Mouse (Mus musculus): ENCODE measurements around the gene Ksr2. TPM values are rescaled to one million over a fixed set of nuclear protein-coding genes. Genes with fewer than 3 reads are reported as not detected.

Ksr2 gene
- total and polyA plus RNA-seq, 3 experiments: not detected

DNA sequence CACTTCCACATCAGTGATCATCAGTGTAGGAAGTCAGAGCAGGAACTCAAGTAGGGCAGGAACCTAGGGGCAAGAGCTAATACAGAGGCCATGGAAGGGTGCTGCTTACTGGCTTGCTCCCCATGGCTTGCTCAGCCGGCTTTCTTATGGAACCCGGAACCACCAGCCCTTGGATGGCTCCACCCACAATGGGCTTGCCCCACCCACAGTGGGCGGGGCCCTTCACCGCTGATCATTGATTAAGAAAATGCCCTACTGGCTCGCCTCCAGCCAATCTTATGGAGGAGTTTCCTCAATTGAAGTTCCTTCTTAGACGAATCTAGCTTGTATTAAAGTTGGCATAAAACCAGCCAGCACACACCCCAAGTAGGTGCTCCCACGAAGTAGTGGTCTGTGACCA lies 102.1 kb downstream of the Ksr2 start:
- no peaks in the 10 kb centered on the region for H3K4me1 ChIP-seq (ENCODE audit: control insufficient read depth in 1 of 2, insufficient read depth in 2 of 2, low read length in 2 of 2)
- no peaks in the 10 kb centered on the region for H3K9me3 ChIP-seq (replicated peaks; ENCODE audit: insufficient read depth, low read length)
- H3K9ac ChIP-seq (ENCODE audit: control insufficient read depth, low read depth, low read length, poor library complexity, severe bottlenecking): no peak overlapping the region
- H3K27ac ChIP-seq (ENCODE audit: control insufficient read depth, low read depth, low read length): no peak overlapping the region
- no peaks in the 10 kb centered on the region for H3K27me3 ChIP-seq (ENCODE audit: control insufficient read depth in 1 of 2, insufficient read depth in 2 of 2, low read length in 2 of 2)
- no peak for DNase-seq (ENCODE audit: low read depth, low spot score)
- no peak overlapping the region for H3K4me3 ChIP-seq (ENCODE audit: control insufficient read depth in 1 of 2, insufficient read depth in 1 of 2, low read depth in 2 of 2, low read length in 2 of 2)
- no peaks in the 10 kb centered on the region for H3K79me2 ChIP-seq (ENCODE audit: control insufficient read depth, insufficient read depth, low read length, poor library complexity)
- no peaks in the 10 kb centered on the region for H3K36me3 ChIP-seq (ENCODE audit: control insufficient read depth in 1 of 2, insufficient read depth in 2 of 2, low read length in 2 of 2)
- no peak for TF ChIP-seq ELF1 (IDR thresholded peaks at IDR 0.05; ENCODE audit: low read depth, low read length)
- no peak for TF ChIP-seq RAD21 (IDR thresholded peaks at IDR 0.05; ENCODE audit: low read depth, low read length)
- no peak for TF ChIP-seq ETS1 (IDR thresholded peaks at IDR 0.05; ENCODE audit: low read depth, low read length)
- TF ChIP-seq MXI1 (IDR thresholded peaks at IDR 0.05; ENCODE audit: low read depth, low read length): no peak
- TF ChIP-seq NRF1 (IDR thresholded peaks at IDR 0.05; ENCODE audit: insufficient read depth, low read depth, low read length, poor library complexity, severe bottlenecking): no peak
- no peak for TF ChIP-seq NELFE (IDR thresholded peaks at IDR 0.05; ENCODE audit: low read depth, low read length)
- no peak for TF ChIP-seq GATA1 (IDR thresholded peaks at IDR 0.05; ENCODE audit: low read depth, low read length)
- no peak for TF ChIP-seq UBTF (IDR thresholded peaks at IDR 0.05; ENCODE audit: borderline replicate concordance, insufficient read depth, low read depth, low read length)
- no peak for TF ChIP-seq GABPA (IDR thresholded peaks at IDR 0.05; ENCODE audit: low read depth, low read length)
- no peak for TF ChIP-seq SMC3 (IDR thresholded peaks at IDR 0.05; ENCODE audit: low read depth, low read length)
- TF ChIP-seq CHD1 (IDR thresholded peaks at IDR 0.05; ENCODE audit: low read depth, low read length): no peak
- no peak for TF ChIP-seq SIN3A (IDR thresholded peaks at IDR 0.05; ENCODE audit: low read length)
- no peak for TF ChIP-seq MAZ (IDR thresholded peaks at IDR 0.05; ENCODE audit: low read depth, low read length)
- no peak for TF ChIP-seq EP300 (IDR thresholded peaks at IDR 0.05; ENCODE audit: low read depth in 1 of 2, low read length in 2 of 2)
- no peak for TF ChIP-seq E2F4 (IDR thresholded peaks at IDR 0.05; ENCODE audit: borderline replicate concordance, low read depth, low read length)
- no peak for TF ChIP-seq TBP (IDR thresholded peaks at IDR 0.05; ENCODE audit: low read depth, low read length)

DNA sequence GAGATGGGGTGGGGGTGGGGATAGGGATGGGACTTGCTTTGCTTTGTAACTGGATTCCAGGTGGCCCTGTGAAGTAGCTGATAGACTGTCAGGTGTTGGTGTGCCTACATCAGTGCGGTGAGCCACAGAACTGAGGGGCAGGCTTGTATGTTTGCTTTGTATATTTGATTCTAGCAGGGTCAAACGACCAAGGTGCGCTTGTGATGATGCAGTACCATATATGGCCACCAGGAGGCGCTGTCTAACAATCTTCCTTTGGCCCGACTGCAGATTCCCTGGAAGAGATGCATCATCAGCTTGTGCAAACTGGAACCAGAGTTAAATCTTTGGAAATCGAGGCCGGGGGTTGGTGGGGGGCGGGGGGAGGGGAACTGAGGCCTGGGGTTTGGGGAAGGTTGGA lies 102.8 kb downstream of the Ksr2 start:
- no peaks in the 10 kb centered on the region for H3K36me3 ChIP-seq (ENCODE audit: control insufficient read depth in 1 of 2, insufficient read depth in 2 of 2, low read length in 2 of 2)
- H3K9me3 ChIP-seq (replicated peaks; ENCODE audit: insufficient read depth, low read length): no peaks in the 10 kb centered on the region
- H3K27me3 ChIP-seq (ENCODE audit: control insufficient read depth in 1 of 2, insufficient read depth in 2 of 2, low read length in 2 of 2): no peaks in the 10 kb centered on the region
- no peaks in the 10 kb centered on the region for H3K4me1 ChIP-seq (ENCODE audit: control insufficient read depth in 1 of 2, insufficient read depth in 2 of 2, low read length in 2 of 2)
- no peak overlapping the region for H3K4me3 ChIP-seq (ENCODE audit: control insufficient read depth in 1 of 2, insufficient read depth in 1 of 2, low read depth in 2 of 2, low read length in 2 of 2)
- no peak overlapping the region for H3K9ac ChIP-seq (ENCODE audit: control insufficient read depth, low read depth, low read length, poor library complexity, severe bottlenecking)
- DNase-seq (ENCODE audit: low read depth, low spot score): no peak
- no peak overlapping the region for H3K27ac ChIP-seq (ENCODE audit: control insufficient read depth, low read depth, low read length)
- TF ChIP-seq EP300 (IDR thresholded peaks at IDR 0.05; ENCODE audit: low read depth in 1 of 2, low read length in 2 of 2): no peak
- no peak for TF ChIP-seq GATA1 (IDR thresholded peaks at IDR 0.05; ENCODE audit: low read depth, low read length)
- no peak for TF ChIP-seq POLR2AphosphoS2 (IDR thresholded peaks at IDR 0.05; ENCODE audit: low read length)
- TF ChIP-seq RAD21 (IDR thresholded peaks at IDR 0.05; ENCODE audit: low read depth, low read length): peak; percentile 39
- TF ChIP-seq ZNF384 (IDR thresholded peaks at IDR 0.05; ENCODE audit: low read depth, low read length): no peak
- no peak for TF ChIP-seq BHLHE40 (IDR thresholded peaks at IDR 0.05; ENCODE audit: borderline replicate concordance, low read depth, low read length)
- TF ChIP-seq USF1 (IDR thresholded peaks at IDR 0.05; ENCODE audit: low read depth, low read length): no peak
- peak; percentile 57 to 65 (median 63) for TF ChIP-seq CTCF (IDR thresholded peaks at IDR 0.05 in 2 of 3, conservative IDR thresholded peaks at IDR 0.05 in 1 of 3; ENCODE audit: control insufficient read depth in 1 of 3, insufficient read depth in 1 of 3, low read depth in 2 of 3, low read length in 3 of 3, poor library complexity in 1 of 3, severe bottlenecking in 1 of 3)
- TF ChIP-seq MEF2A (IDR thresholded peaks at IDR 0.05; ENCODE audit: extremely low read depth, insufficient replicate concordance, low read depth, low read length, poor library complexity, severe bottlenecking): no peak
- no peak for TF ChIP-seq SIN3A (IDR thresholded peaks at IDR 0.05; ENCODE audit: low read length)
- peak; percentile 43 for TF ChIP-seq SMC3 (IDR thresholded peaks at IDR 0.05; ENCODE audit: low read depth, low read length)
- TF ChIP-seq ZC3H11A (IDR thresholded peaks at IDR 0.05; ENCODE audit: low read depth, low read length): peak; percentile 26; the same call in 1 of the 2 replicates
- H3K79me2 ChIP-seq (ENCODE audit: control insufficient read depth, insufficient read depth, low read length, poor library complexity): no peaks in the 10 kb centered on the region
